Mouse (Mus musculus) ES-E14 (cell line): ENCODE data around the gene Gm43518. TPM values are rescaled to one million over a fixed set of nuclear protein-coding genes. Genes with fewer than 3 reads are reported as not detected.

ENCODE experiments used
- DNase-seq: peaks from one replicate; pipeline ENCODE4 v3.0.0-alpha.2; 2013; ENCODE audit warnings: low read depth, low spot score
- H3K27ac ChIP-seq: 2 replicates; pipeline ENCODE4 v1.5.1; 2012; ENCODE audit warnings: low read depth, mild to moderate bottlenecking, low read length, moderate library complexity, mixed read lengths; ENCODE audit not compliant: poor library complexity, insufficient read depth, severe bottlenecking
- H3K36me3 ChIP-seq: 2 replicates; pipeline ENCODE4 v1.6.1; 2012; ENCODE audit warnings: mild to moderate bottlenecking, low read length, moderate library complexity, mixed read lengths; ENCODE audit not compliant: control insufficient read depth, poor library complexity, insufficient read depth, severe bottlenecking
- H3K4me1 ChIP-seq, 2 experiments: fragments of 150-350 bp in 1 of 2; sonication (generic) in 1 of 2; 2 replicates each; pipeline ENCODE4 v1.6.1; 2012; ENCODE audit warnings: low read length in 2 of 2, mild to moderate bottlenecking in 1 of 2, mixed read lengths in 1 of 2; ENCODE audit not compliant: control insufficient read depth in 2 of 2, insufficient read depth in 2 of 2, poor library complexity in 1 of 2
- H3K4me3 ChIP-seq, 2 experiments: fragments of 150-350 bp in 1 of 2; sonication (generic) in 1 of 2; 2 replicates each; pipeline ENCODE4 v1.5.1; 2012; ENCODE audit warnings: low read length in 2 of 2, low read depth in 1 of 2, mild to moderate bottlenecking in 1 of 2, mixed read lengths in 1 of 2; ENCODE audit not compliant: insufficient read depth in 1 of 2, poor library complexity in 1 of 2, severe bottlenecking in 1 of 2
- H3K9ac ChIP-seq: 2 replicates; pipeline ENCODE4 v1.6.1; 2012; ENCODE audit warnings: low read depth, mild to moderate bottlenecking, low read length, mixed read lengths; ENCODE audit not compliant: poor library complexity, insufficient read depth, severe bottlenecking
- H3K9me3 ChIP-seq: fragments of 150-350 bp; sonication (generic); 2 replicates; pipeline ENCODE4 v1.6.1; 2012; ENCODE audit warnings: low read depth, mild to moderate bottlenecking, low read length; ENCODE audit not compliant: control insufficient read depth, insufficient read depth
- CHD2 ChIP-seq: IDR thresholded peaks from 2 replicates; pipeline ENCODE4 v1.6.1; 2014; ENCODE audit warnings: mild to moderate bottlenecking, low read depth, low read length, inconsistent platforms
- HCFC1 ChIP-seq: IDR thresholded peaks from 2 replicates; pipeline ENCODE4 v1.6.1; 2012; ENCODE audit warnings: low read length, inconsistent platforms, borderline replicate concordance; ENCODE audit not compliant: insufficient read depth
- MAFK ChIP-seq: IDR thresholded peaks from 2 replicates; pipeline ENCODE4 v1.6.1; 2014; ENCODE audit warnings: mild to moderate bottlenecking, low read depth, low read length, inconsistent platforms; ENCODE audit not compliant: insufficient read depth
- ZC3H11A ChIP-seq: IDR thresholded peaks from 2 replicates; pipeline ENCODE4 v1.6.1; 2012; ENCODE audit warnings: low read depth, mild to moderate bottlenecking, inconsistent platforms, low read length, borderline replicate concordance
- ZNF384 ChIP-seq: IDR thresholded peaks from 2 replicates; pipeline ENCODE4 v1.6.1; 2012; ENCODE audit warnings: low read depth, low read length, inconsistent platforms
- in situ Hi-C, 2 experiments: fragments of 600-800 bp; cut with MboI; formaldehyde crosslinking; loops; one replicate each; pipeline ENCODE4 v1.15.1; 2025; ENCODE audit warnings: low sequenced_read_pairs in 2 of 2, inconsistent platforms in 1 of 2; ENCODE audit not compliant: unreplicated experiment in 2 of 2
- total RNA-seq: library from RNA; depleted of rRNA; stranded (reverse); fragments of 300-350 nt; gene quantifications from 2 replicates; pipeline ENCODE4 v1.2.3, GENCODE M21; 2012

Gene Gm43518
- total RNA-seq, 1 experiment, result not detected

GRCm38 (mm10) chr5:123947041-123947761 is 20.0 kb downstream of the Gm43518 start:
- Histone ChIP-seq H3K4me1 (no peaks in the 10 kb centered on the region), H3K27ac (no peak overlapping the region), H3K36me3 (no peaks in the 10 kb centered on the region), H3K9me3 (0 out of 2 replicates have a peak, but pooled peaks cover 3% of the 10 kb centered on the region), H3K4me3 (no peak overlapping the region), H3K9ac (no peak overlapping the region)
- in situ Hi-C loops, result no loop called here
- DNase-seq, result no peak
- TF ChIP-seq MAFK (no peak), ZNF384 (no peak), HCFC1 (no peak), ZC3H11A (no peak), CHD2 (no peak)

GRCm38 (mm10) chr5:123952365-123953045 is 25.3 kb downstream of the Gm43518 start:
- TF ChIP-seq ZNF384 (no peak), HCFC1 (no peak), ZC3H11A (no peak), CHD2 (no peak), MAFK (no peak)
- no peak overlapping the region for H3K4me3 ChIP-seq
- H3K36me3 ChIP-seq, result no peaks in the 10 kb centered on the region
- H3K4me1 ChIP-seq, result no peaks in the 10 kb centered on the region
- H3K27ac ChIP-seq, result no peak overlapping the region
- in situ Hi-C loops, result no loop called here
- H3K9ac ChIP-seq, result no peak overlapping the region
- no peak for DNase-seq
- H3K9me3 ChIP-seq, result no peaks in the 10 kb centered on the region

- no peak overlapping the region for H3K4me3 ChIP-seq
- no peak overlapping the region for H3K9ac ChIP-seq
- in situ Hi-C loops, result no loop called here
- no peaks in the 10 kb centered on the region for H3K36me3 ChIP-seq
- peaks cover 0 to 4% of the 10 kb centered on the region in 2 experiments; a peak in 1 of 4 replicates for H3K4me1 ChIP-seq
- TF ChIP-seq MAFK, result no peak
- no peak for TF ChIP-seq ZNF384
- no peak for TF ChIP-seq CHD2
- TF ChIP-seq HCFC1, result no peak
- TF ChIP-seq ZC3H11A, result no peak
- DNase-seq, result no peak
- no peaks in the 10 kb centered on the region for H3K9me3 ChIP-seq
- H3K27ac ChIP-seq, result no peak overlapping the region
Measured at GRCm38 (mm10) chr5:123957213-123957612, 30.0 kb downstream of the Gm43518 start.

- DNase-seq, result no peak
- Histone ChIP-seq H3K27ac (no peak overlapping the region), H3K9ac (no peak overlapping the region), H3K4me3 (no peak overlapping the region), H3K9me3 (no peaks in the 10 kb centered on the region), H3K4me1 (peaks cover 0 to 4% of the 10 kb centered on the region in 2 experiments; a peak in 1 of 4 replicates), H3K36me3 (no peaks in the 10 kb centered on the region)
- in situ Hi-C loops, result no loop called here
- TF ChIP-seq MAFK, result no peak
- TF ChIP-seq HCFC1, result no peak
- TF ChIP-seq ZC3H11A, result no peak
- TF ChIP-seq ZNF384, result no peak
- no peak for TF ChIP-seq CHD2
Measured at GRCm38 (mm10) chr5:123959018-123959417, 31.8 kb downstream of the Gm43518 start.
